Mouse (Mus musculus): ENCODE data around the gene Klhl31.

Gene Klhl31

DNA sequence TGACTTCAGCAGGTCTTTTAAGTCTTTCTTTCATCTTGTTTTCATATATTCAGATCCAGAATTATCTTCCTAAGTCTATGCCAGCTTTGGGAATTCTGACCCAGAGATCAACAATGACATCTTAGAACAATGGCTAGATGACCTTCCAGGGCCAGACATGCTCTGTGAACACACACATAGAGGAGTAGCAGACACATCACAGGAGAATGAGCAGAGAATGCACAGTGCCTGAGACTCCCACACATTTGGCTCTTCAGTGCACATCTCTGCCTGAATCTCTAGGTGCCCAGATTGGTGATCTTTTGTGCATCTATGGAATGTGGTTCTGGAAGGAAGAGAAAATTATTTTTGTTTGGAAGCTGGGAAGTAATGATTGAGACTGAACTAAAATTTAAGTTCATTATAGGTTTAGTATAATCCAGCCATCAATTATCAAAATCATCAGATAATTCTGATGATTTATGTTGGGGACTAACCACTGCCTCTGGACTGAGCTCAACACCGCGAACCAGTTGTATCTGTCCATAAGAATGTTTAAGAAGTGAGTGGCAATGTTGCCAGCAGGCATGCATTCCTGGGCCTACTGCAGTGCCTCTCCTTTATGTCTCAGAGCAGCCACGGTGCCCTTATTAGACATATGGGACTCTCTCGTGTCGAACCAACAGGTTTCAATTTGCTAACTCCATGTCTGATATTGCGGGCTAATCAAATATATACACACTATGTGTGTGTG is 12.8 kb upstream of the Klhl31 start:
- no peak for DNase-seq (ENCODE audit: low spot score in 2 of 2)

DNA sequence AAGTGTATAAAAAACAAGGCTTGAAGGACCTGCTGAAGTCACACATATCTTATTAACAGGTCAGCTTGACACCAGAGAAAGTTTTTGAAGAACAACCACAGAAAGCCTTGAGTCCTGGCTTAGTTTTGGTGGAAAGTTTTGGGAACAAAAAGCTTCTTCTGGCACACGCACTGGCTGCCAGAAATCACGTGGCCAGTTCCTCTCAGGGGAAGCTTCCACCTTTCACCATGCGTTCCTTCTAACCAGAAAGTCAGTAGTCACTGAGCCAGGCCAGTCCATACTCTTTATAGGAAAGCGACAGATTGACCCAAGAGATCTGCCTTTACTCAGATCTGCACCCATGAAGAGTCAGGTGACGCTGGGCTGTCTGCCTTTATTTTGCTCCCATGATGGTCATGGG is 12.1 kb upstream of the Klhl31 start:
- no peak for DNase-seq (ENCODE audit: low spot score in 2 of 2)

DNA sequence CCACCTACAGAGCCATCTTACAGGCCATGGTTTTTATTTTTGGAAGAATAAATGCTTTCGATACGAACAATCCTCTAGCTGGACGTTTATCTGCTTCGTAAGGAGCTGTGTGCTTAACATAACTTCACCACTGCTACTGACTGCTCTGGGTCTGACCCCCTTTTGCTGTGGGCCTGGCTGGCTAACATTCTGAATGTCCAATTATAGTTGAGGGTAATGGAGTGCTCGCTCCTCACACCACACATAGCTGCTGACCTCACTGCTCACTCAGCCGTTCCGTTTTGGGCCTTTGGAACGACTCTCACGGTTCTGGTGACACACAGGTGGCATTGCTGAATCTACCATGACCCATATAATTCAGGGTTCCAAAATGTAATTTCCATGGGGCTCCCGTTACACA is 7.6 kb upstream of the Klhl31 start:
- DNase-seq (ENCODE audit: low spot score in 2 of 2), result no peak

- no peak for DNase-seq (ENCODE audit: low spot score in 2 of 2)
These were observed 6.6 kb upstream of the Klhl31 start for GRCm38 (mm10) chr9:77629708-77630107.

GRCm38 (mm10) chr9:77630764-77631163 is 5.5 kb upstream of the Klhl31 start:
- no peak for DNase-seq (ENCODE audit: low spot score in 2 of 2)

DNA sequence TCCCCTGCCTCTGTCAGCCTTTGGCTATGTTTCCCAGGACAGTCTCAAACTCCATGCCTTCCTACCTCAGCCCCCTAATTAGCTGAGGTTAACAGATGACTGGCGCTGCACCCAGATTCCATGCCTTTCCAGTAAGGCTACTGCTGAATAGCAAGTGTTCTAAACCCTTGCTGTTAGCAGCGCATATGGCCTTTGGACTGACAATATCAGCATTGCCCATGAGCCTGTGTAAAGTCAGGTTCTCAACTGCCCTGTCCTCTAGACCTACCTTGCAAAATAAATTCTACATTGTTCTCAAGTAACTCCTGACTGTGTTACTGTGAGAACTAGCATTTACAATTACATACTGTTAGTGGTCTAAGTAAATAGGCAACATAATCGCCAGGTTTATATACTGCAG is 3.9 kb upstream of the Klhl31 start:
- no peak for DNase-seq (ENCODE audit: low spot score in 2 of 2)

DNA sequence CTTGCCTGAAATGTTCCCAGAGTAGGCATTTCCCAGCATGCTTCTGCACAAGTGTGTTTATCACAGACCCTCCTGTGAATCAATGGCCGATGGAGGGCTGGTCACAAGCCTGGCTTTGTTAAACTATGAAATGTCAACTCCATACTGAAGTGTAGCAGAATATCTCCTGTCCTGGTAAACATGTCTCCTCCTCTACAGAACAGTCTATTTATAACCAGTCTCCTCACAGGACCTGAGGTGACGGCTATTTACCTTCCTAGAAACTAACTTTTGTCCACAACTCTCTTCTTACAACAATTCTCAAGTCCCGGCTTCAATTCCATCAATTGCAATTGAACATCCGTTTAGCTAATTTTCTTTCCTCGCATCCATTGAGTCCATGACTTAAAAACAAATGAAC is 297 bp upstream of the Klhl31 start:
- DNase-seq (ENCODE audit: low spot score in 2 of 2), result no peak

DNA sequence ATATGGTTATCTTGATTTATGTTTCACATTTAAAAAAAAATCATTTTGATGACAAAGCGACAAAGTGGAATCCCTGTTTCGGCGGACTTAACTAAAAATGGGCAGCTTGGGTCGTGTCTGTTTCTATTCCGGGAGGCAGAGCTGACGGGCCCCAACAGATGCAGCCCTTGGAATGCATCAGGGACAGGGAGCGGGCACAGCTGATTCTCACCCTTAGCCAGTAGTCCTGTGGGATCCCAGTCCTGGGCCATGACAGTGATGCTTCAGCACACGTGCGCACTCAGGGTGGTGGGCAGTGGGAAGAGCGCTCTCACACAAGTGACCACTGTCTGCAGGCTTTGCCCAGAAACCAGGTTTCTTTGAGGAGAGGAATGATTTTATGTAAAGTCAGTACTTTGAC is 1.1 kb downstream of the Klhl31 start:
- no peak for DNase-seq (ENCODE audit: low spot score in 2 of 2)

DNA sequence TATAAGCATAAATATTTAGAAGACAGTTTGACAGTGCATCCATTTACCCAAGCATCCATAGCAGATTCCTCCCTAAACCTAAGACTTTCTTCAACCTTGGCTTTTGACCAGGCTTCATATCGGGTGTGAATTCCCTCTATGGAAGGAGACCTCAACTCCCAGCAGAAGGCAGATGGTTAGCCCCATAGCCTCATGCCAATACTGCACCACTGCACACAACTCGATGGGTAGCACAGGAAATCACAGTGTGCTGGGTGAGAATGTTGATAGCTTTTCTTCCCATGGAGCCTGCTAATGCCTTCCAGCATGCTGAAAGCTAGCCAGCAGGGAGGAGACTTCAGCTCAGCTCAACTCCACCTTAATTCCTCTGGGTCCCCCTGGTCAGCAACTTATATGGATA is 8.9 kb downstream of the Klhl31 start:
- no peak for DNase-seq (ENCODE audit: low spot score in 2 of 2)

DNA sequence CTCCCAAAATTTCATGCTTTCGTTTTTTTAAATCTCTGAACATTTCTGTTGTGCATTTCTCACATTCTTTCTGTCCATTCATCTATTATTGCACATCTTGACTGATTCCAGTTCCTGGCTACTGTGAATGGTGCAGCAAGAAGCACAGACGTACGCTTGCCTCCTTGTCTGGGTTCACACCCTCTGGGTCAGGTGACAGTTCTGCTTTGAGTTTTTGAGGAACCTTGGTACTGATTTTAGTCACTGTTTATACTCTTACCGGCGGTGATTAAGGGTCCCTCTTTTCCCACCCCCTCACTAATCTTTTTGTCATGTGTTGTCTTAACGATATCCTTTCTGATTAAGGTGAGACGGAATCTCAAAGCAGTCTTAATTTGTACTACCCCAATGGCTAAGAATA is 15.5 kb downstream of the Klhl31 start:
- no peak for DNase-seq (ENCODE audit: low spot score in 2 of 2)

DNA sequence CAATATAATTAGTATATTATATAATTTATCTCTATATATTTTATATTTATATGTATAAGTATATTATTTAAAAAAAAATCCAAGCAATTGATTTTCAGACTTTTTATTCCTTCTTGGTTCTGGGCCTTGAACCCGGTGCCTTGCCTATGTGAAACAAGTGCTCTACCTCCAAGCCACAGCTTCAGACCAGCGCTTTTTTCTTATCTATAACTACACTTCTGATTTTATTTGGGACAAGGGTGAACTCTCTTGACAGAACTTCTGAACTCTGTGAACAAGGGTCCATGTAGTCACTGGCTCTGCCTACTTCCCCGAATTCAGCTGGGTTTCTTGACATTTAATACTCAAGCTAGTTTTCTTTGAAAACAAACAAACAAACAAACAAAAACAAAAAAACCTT is 17.6 kb downstream of the Klhl31 start:
- DNase-seq (ENCODE audit: low spot score in 2 of 2), result no peak

GRCm38 (mm10) chr9:77655181-77655934 is 19.1 kb downstream of the Klhl31 start:
- peak in 1 of 2 experiments; percentile 55 for DNase-seq (ENCODE audit: low spot score in 2 of 2)

- no peak for DNase-seq (ENCODE audit: low spot score in 2 of 2)
These were observed 19.6 kb downstream of the Klhl31 start for GRCm38 (mm10) chr9:77655935-77656288.

- no peak for DNase-seq (ENCODE audit: low spot score in 2 of 2)
These were observed 26.6 kb downstream of the Klhl31 start for GRCm38 (mm10) chr9:77662917-77663316.

DNA sequence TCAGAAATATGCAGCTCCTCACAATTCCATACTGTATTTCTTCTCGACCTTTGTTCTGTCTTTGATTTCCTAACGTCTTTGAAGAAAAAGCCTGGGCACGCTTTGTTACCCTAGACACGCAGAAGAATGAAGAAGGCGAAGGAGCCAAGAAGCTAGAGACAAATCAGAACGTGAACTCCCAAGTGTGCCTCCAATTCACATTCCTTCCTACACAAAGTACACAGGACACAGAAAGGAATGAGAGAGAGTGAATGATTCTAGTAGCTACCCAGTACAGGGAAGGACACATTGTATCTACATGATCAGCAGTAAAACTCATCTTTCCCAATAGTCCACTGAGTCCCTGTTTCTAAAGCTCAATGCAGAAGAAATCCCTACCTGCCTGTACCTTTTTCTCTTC is 33.8 kb downstream of the Klhl31 start:
- DNase-seq (ENCODE audit: low spot score in 2 of 2), result no peak

- no peak for DNase-seq (ENCODE audit: low spot score in 2 of 2)
These were observed 34.7 kb downstream of the Klhl31 start for GRCm38 (mm10) chr9:77671004-77671403.

DNA sequence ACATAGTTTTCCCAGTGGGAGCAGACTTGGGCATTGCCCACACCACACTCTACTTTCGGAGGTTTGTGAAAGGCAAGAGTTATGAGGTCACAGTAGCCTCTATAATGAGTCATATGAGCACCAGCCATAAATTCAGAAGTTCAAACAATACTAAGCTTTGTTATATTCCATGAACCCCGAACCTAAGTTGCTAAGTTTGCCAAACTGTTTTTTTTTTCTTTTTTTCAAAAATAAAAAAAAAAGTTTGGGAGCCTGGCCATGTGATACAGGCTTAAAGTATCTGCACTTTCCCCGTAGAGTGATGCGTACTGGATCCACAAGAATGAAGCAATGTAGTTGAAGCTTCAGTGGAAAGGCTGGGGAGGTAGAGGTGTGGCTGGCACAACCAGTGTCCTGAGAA is 36.9 kb downstream of the Klhl31 start:
- DNase-seq (ENCODE audit: low spot score in 2 of 2), result no peak

GRCm38 (mm10) chr9:77673986-77674385 is 37.7 kb downstream of the Klhl31 start:
- DNase-seq (ENCODE audit: low spot score in 2 of 2), result no peak

GRCm38 (mm10) chr9:77684938-77685337 is 48.6 kb downstream of the Klhl31 start:
- DNase-seq (ENCODE audit: low spot score in 2 of 2), result no peak

DNA sequence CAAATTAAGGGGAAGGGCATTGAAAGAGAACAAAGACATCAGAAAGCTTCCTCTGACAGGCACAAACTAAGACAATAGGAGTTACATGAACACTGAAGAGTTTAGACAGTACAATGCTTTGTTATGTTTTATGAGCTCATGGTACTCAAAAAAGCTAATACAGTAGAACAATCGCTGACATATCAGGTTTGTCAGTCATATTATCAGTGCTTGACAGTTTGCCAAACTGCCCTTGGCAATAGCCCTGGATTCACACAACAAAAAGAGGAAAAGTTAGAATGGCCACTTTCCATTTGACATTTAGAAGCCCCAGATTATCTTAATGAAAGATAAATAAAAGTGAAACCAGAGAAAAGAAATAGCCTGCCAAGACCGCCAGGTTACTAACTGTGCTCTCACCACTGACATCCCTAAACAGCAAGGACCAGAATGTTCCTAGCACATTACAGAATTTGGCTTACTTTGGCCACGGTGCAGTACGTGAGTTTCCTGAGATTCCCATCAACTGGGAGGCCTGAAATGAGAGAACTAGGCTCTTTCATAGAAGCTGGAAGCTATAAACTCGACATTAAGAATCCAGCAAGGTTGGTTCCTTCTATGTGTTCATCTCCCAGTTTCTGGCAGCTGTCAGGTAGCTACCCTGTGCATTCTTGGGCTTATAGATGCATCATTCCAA is 49.7 kb downstream of the Klhl31 start:
- no peak for DNase-seq (ENCODE audit: low spot score in 2 of 2)

GRCm38 (mm10) chr9:77692707-77693106 is 56.4 kb downstream of the Klhl31 start:
- DNase-seq (ENCODE audit: low spot score in 2 of 2), result no peak

DNA sequence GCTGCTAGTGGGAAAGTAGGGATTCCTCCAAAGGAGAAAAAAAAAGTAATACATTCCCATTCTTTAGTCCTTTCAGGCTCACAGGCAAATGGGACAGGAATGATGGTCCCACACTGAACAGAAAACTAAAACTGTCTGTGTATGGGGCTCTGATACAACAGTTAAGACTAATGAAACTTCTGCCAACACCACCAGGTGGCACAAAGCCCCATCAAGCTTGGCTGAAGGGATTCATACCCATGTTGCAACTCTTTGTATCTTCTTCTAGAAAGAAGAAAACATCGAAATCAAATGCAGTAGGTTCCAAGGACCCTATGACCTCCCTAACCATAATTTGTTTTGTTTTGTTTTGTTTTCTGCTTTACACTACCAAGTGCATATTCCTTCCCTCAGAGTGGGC is 57.1 kb downstream of the Klhl31 start:
- no peak for DNase-seq (ENCODE audit: low spot score in 2 of 2)

DNA sequence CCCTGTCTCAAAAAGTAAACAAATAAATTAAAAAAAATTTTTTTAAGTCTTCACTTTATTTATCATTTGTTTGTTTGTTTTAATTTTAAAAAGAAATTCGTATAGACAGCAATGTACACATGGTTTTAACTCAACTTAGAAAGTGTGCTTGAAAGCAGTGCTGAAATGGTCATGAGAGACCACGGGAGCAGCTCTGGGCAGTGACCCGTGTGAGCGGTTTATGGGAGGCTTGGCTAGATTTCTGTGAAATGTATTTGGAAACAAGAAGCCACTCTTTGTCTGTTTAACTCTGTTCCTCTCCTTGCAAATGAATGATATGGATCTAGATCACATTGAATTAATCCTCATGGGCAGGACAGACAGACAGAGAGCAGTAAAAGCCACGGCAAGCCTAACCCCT is 59.3 kb downstream of the Klhl31 start:
- DNase-seq (ENCODE audit: low spot score in 2 of 2), result no peak
